Mouse (Mus musculus) small intestine, adult 2 months (tissue): ENCODE data around the gene Ufd1.

ENCODE experiments used
- CTCF ChIP-seq: fragments of 200-500 bp; IDR thresholded peaks from 2 replicates; pipeline ENCODE4 v1.5.1; 2012; ENCODE audit warnings: low read depth, mild to moderate bottlenecking, control low read depth, inconsistent platforms, low read length, moderate library complexity, mixed read lengths; ENCODE audit not compliant: insufficient replicate concordance, insufficient read length; ENCODE audit errors: extremely low read depth
- POLR2A ChIP-seq: fragments of 200-500 bp; IDR thresholded peaks from 2 replicates; pipeline ENCODE4 v1.6.1; 2012; ENCODE audit warnings: low read depth, mild to moderate bottlenecking, control low read depth, inconsistent platforms, low read length, moderate library complexity

DNA sequence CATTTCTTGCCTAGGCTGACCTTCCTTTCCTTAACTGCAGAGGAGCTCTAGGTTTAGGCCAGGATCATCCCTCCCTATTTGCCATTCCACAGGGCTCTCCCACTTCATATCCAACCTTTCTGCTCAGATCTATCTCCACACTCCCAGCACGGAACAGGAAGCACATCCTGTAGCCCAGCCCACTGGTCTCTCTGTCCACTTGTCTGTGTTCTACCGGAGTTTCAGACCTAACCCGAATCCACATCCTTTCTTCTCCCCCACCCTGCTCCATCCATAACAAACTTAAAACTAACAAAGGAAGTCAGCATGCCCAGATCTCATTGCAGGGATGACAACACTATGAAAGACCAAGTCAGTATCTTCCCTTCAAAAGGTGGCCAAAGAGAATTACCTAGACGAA lies 45.2 kb upstream of the Ufd1 start:
- no peak for TF ChIP-seq CTCF
- TF ChIP-seq POLR2A, result no peak
